Mouse (Mus musculus) cortical plate, adult 2 months (tissue): ENCODE data around the gene Lgals3bp. TPM values are rescaled to one million over a fixed set of nuclear protein-coding genes. Genes with fewer than 3 reads are reported as not detected.
A peak's percentile ranks its signal among the peaks of the same experiment; 100 is the strongest.
"Not testable (repeated sequence)": the region's sequence is repeated elsewhere in the genome, so short reads cannot be mapped to it uniquely, and the experiment has no call there.

ENCODE experiments used
- H3K27ac ChIP-seq: fragments of 200-500 bp; 2 replicates; pipeline ENCODE4 v1.5.1; 2012; ENCODE audit warnings: low read length, control low read depth, inconsistent platforms; ENCODE audit not compliant: insufficient read depth
- H3K4me1 ChIP-seq: fragments of 200-500 bp; 2 replicates; pipeline ENCODE4 v1.6.1; 2011; ENCODE audit warnings: low read length; ENCODE audit not compliant: control insufficient read depth, insufficient read depth
- H3K4me3 ChIP-seq: fragments of 200-500 bp; 2 replicates; pipeline ENCODE4 v1.5.1; 2011; ENCODE audit warnings: mild to moderate bottlenecking, low read length, control low read depth; ENCODE audit not compliant: insufficient read depth
- CTCF ChIP-seq: fragments of 200-500 bp; IDR thresholded peaks from 2 replicates; pipeline ENCODE4 v1.5.1; 2011; ENCODE audit warnings: mild to moderate bottlenecking, control low read depth, low read length; ENCODE audit not compliant: insufficient read depth; ENCODE audit errors: extremely low read depth
- POLR2A ChIP-seq: fragments of 200-500 bp; IDR thresholded peaks from 2 replicates; pipeline ENCODE4 v1.6.1; 2011; ENCODE audit warnings: mild to moderate bottlenecking, low read length, control low read depth; ENCODE audit not compliant: insufficient read depth; ENCODE audit errors: extremely low read depth
- polyA plus RNA-seq: library from polyadenylated mRNA; depleted of rRNA; stranded (reverse); fragments of >200 nt; gene quantifications from 2 replicates; pipeline ENCODE4 v1.2.3, GENCODE M21; 2012

Gene Lgals3bp
- polyA plus RNA-seq, 1 experiment: 37.5 TPM

GRCm38 (mm10) chr11:118403951-118404899, 2.3 kb upstream of the Lgals3bp start:
- H3K4me1 ChIP-seq: peaks cover 2% of the 10 kb centered on the region; the same call in 1 of the 2 replicates
- H3K27ac ChIP-seq: no peak overlapping the region
- no peak overlapping the region for H3K4me3 ChIP-seq
- TF ChIP-seq CTCF: no peak
- no peak for TF ChIP-seq POLR2A

- Histone ChIP-seq H3K4me1 (peaks cover 2% of the 10 kb centered on the region; the same call in 1 of the 2 replicates), H3K27ac (no peak overlapping the region), H3K4me3 (no peak overlapping the region)
- TF ChIP-seq CTCF (no peak), POLR2A (no peak)
Observed at GRCm38 (mm10) chr11:118403183-118403582, 1.3 kb upstream of the Lgals3bp start.

- Histone ChIP-seq H3K4me1 (peaks cover 2% of the 10 kb centered on the region; the same call in 1 of the 2 replicates), H3K4me3 (no peak overlapping the region), H3K27ac (0 out of 2 replicates have a peak overlapping the region, but pooled peaks have one; percentile 9)
- TF ChIP-seq CTCF (no peak), POLR2A (no peak)
Observed at GRCm38 (mm10) chr11:118401195-118401594, 697 bp downstream of the Lgals3bp start.

- H3K4me3 ChIP-seq: no peak overlapping the region
- no peak overlapping the region for H3K27ac ChIP-seq
- TF ChIP-seq POLR2A: no peak
- TF ChIP-seq CTCF: no peak
- peaks cover 2% of the 10 kb centered on the region; the same call in 1 of the 2 replicates for H3K4me1 ChIP-seq
Observed at GRCm38 (mm10) chr11:118400566-118400936, 1.3 kb downstream of the Lgals3bp start.

GRCm38 (mm10) chr11:118399891-118400565, 1.9 kb downstream of the Lgals3bp start:
- peaks cover 2% of the 10 kb centered on the region; the same call in 1 of the 2 replicates for H3K4me1 ChIP-seq
- H3K27ac ChIP-seq: no peak overlapping the region
- H3K4me3 ChIP-seq: no peak overlapping the region
- TF ChIP-seq CTCF (no peak), POLR2A (no peak)

GRCm38 (mm10) chr11:118397806-118398530, 3.9 kb downstream of the Lgals3bp start:
- no peak overlapping the region for H3K4me3 ChIP-seq
- TF ChIP-seq POLR2A: no peak
- no peak for TF ChIP-seq CTCF
- no peak overlapping the region for H3K27ac ChIP-seq
- H3K4me1 ChIP-seq: peaks cover 2% of the 10 kb centered on the region; the same call in 1 of the 2 replicates

GRCm38 (mm10) chr11:118394538-118394937, 7.4 kb downstream of the Lgals3bp start:
- Histone ChIP-seq H3K27ac (no peak overlapping the region), H3K4me3 (no peak overlapping the region), H3K4me1 (no peaks in the 10 kb centered on the region)
- TF ChIP-seq POLR2A (no peak), CTCF (no peak)

- Histone ChIP-seq H3K4me1 (no peaks in the 10 kb centered on the region), H3K4me3 (no peak overlapping the region), H3K27ac (no peak overlapping the region)
- TF ChIP-seq POLR2A: no peak
- no peak for TF ChIP-seq CTCF
Observed at GRCm38 (mm10) chr11:118393991-118394390, 7.9 kb downstream of the Lgals3bp start.

GRCm38 (mm10) chr11:118387816-118388215, 14.1 kb downstream of the Lgals3bp start:
- H3K27ac ChIP-seq, H3K4me1 ChIP-seq, H3K4me3 ChIP-seq: not testable (repeated sequence)
